Mouse (Mus musculus): ENCODE results near the gene Dnajc19. TPM values are rescaled to one million over a fixed set of nuclear protein-coding genes. Genes with fewer than 3 reads are reported as not detected.
"Not testable (repeated sequence)": the region's sequence is repeated elsewhere in the genome, so short reads cannot be mapped to it uniquely, and the experiment has no call there.

The Dnajc19 gene
- polyA plus RNA-seq, 1 experiment from 2014 or later: 145 TPM

DNA sequence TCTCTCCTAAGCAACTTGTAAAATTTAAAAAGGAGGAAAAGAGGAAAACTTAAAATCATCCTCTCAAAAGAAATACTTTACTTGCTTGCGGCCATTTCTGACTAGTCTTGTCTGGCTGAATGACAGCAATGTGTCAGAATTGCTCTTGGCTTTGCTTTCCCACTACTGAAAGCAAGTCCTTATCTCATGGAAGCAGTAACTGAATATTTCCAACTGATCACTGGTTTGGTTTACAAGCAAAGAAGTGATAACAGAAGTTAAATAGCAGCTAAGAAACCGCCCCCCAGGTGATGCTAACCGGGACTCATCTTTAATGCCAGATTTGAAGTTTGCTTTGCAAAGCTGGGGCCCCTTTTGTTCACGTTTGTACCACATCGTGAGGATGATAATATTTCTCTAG, 2.5 kb upstream of the Dnajc19 start:
- Histone ChIP-seq H3K27ac (no peak overlapping the region), H3K4me3 (replicated peaks) (no peak overlapping the region), H3K4me1 (replicated peaks) (peaks cover 11% of the 10 kb centered on the region), H3K9ac (replicated peaks) (no peak overlapping the region), H3K27me3 (no peaks in the 10 kb centered on the region), H3K4me2 (no peak overlapping the region), H3K36me3 (0 out of 2 replicates have a peak, but pooled peaks cover 4% of the 10 kb centered on the region), H3K9me3 (no peaks in the 10 kb centered on the region)
- WGBS: 71% methylated on average over 5 of the region's 5 CpGs
- ATAC-seq (ENCODE audit: insufficient number of reproducible peaks, insufficient read depth, low FRiP score, low TSS enrichment, low read depth): no peak

DNA sequence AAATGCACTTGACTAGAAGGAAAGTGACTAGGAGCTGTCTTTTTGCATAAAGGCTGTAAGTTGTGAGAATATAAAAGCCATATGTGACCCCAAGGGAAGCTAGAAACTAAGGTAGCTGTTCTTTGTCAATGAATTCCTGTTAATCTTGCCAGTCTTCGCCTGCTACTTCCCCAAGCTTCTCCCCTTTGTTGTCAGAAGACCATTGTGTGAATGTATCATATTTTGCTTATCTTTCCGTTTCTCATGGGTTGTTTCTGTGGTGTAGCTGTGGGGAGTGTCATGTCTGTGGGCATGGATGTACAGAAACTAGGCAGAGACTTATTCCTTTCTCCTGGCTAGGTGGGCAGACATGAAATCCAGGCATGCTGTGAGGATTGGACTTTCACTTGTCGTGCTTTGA, 808 bp upstream of the Dnajc19 start:
- WGBS: 89% methylated on average over 3 of the region's 3 CpGs
- H3K27ac ChIP-seq: no peak overlapping the region
- no peaks in the 10 kb centered on the region for H3K27me3 ChIP-seq
- H3K9ac ChIP-seq (replicated peaks): no peak overlapping the region
- H3K4me2 ChIP-seq: peak overlapping the region; percentile 64
- peak overlapping the region; percentile 76; the same call in 1 of the 2 replicates for H3K4me3 ChIP-seq (replicated peaks)
- H3K4me1 ChIP-seq (replicated peaks): peaks cover 11% of the 10 kb centered on the region
- 0 out of 2 replicates have a peak, but pooled peaks cover 9% of the 10 kb centered on the region for H3K36me3 ChIP-seq
- no peak for ATAC-seq (ENCODE audit: insufficient number of reproducible peaks, insufficient read depth, low FRiP score, low TSS enrichment, low read depth)
- no peaks in the 10 kb centered on the region for H3K9me3 ChIP-seq

DNA sequence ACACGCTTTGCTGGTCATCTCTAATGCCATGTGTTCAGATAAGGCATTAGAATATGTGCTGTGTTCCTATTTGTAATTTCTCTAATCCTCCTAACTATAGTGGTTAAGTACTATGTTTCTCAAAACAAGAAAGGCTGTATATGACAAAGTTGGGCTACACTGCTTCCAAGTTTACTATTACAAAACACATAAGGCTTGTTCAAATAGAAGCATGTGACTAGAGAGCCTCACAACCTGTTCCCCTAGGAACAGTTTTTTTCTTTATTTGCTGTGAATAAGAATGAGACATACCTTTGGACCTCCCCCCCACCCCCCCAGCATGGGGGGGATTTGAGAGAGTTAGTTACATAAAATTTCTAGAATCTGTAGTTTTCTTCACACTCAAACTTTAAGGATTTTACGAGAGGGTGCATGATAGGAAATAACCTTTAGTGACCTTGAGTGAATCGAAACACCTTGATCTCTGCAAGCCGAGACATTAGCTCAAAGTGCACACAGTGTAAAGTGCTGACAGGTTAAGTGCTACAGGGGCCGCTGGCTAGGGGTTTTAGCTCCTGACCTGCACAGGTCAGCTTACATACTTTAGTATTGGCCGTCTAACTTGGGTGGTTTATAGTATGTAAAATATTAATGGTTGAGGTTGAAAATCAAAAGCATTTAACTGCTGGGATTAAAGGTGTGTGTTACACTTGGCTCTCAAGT, 4.9 kb downstream of the Dnajc19 start:
- no peak overlapping the region for H3K27ac ChIP-seq
- H3K27me3 ChIP-seq: no peaks in the 10 kb centered on the region
- H3K4me3 ChIP-seq (replicated peaks): no peak overlapping the region
- H3K9ac ChIP-seq (replicated peaks): no peak overlapping the region
- no peak for ATAC-seq (ENCODE audit: insufficient number of reproducible peaks, insufficient read depth, low FRiP score, low TSS enrichment, low read depth)
- no peaks in the 10 kb centered on the region for H3K9me3 ChIP-seq
- no peak overlapping the region for H3K4me2 ChIP-seq
- WGBS: 66% methylated on average over 6 of the region's 6 CpGs
- H3K4me1 ChIP-seq (replicated peaks): peaks cover 11% of the 10 kb centered on the region
- H3K36me3 ChIP-seq: peaks cover 55% of the 10 kb centered on the region

DNA sequence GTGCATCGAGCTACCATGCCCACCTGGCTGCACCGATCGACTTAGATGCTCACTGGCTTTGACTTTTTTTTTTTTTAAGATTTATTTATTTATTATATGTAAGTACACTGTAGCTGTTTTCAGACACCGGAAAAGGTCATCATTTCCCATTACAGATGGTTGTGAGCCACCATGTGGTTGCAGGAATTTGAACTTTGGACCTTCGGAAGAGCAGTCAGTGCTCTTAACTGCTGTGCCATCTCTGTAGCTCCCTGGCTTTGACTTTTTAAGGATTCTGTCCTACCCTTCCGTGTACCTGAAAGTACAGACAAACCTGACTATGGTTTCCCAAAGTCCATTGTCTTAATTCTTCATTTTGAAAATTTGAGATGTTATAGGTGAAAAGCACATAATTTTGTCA, 8.4 kb downstream of the Dnajc19 start:
- no peak overlapping the region for H3K4me3 ChIP-seq (replicated peaks)
- H3K4me2 ChIP-seq: no peak overlapping the region
- H3K4me1 ChIP-seq (replicated peaks): no peaks in the 10 kb centered on the region
- no peak overlapping the region for H3K9ac ChIP-seq (replicated peaks)
- WGBS: 95% methylated on average over 6 of the region's 6 CpGs
- no peak for ATAC-seq (ENCODE audit: insufficient number of reproducible peaks, insufficient read depth, low FRiP score, low TSS enrichment, low read depth)
- no peaks in the 10 kb centered on the region for H3K27me3 ChIP-seq
- H3K27ac ChIP-seq: no peak overlapping the region
- no peaks in the 10 kb centered on the region for H3K9me3 ChIP-seq
- H3K36me3 ChIP-seq: peaks cover 65% of the 10 kb centered on the region

GRCm38 (mm10) chr3:34068943-34069342, 12.2 kb downstream of the Dnajc19 start:
- 94% methylated on average over 7 of the region's 7 CpGs for WGBS
- H3K4me1 ChIP-seq (replicated peaks); H3K27ac ChIP-seq; H3K9me3 ChIP-seq; H3K27me3 ChIP-seq; ATAC-seq (ENCODE audit: insufficient number of reproducible peaks, insufficient read depth, low FRiP score, low TSS enrichment, low read depth); H3K9ac ChIP-seq (replicated peaks); H3K4me2 ChIP-seq; H3K4me3 ChIP-seq (replicated peaks): not testable (repeated sequence)
- H3K36me3 ChIP-seq: peaks cover 53% of the 10 kb centered on the region

DNA sequence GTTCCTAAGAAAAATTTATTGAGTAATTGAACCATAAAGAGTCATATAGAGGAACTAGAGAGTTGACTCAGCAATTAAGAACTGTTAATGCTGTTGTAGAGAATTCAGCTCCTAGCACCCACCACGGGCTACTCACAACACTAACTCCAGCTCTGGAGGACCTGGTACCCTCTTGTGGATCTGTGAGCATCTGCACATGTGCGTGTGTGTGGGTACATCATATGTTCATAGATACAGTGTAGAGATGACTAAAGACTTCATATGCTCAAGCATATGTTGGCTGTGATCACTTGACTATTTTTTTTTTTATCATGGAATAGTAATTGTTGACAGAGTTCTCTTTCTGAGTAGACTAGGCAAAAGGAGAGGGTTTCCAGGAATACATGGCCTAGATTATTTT, 18.8 kb downstream of the Dnajc19 start:
- Histone ChIP-seq H3K4me3 (replicated peaks) (no peak overlapping the region), H3K9me3 (no peaks in the 10 kb centered on the region), H3K27ac (no peak overlapping the region), H3K4me2 (no peak overlapping the region), H3K4me1 (replicated peaks) (no peaks in the 10 kb centered on the region), H3K9ac (replicated peaks) (no peak overlapping the region), H3K36me3 (peaks cover 52% of the 10 kb centered on the region), H3K27me3 (no peaks in the 10 kb centered on the region)
- 93% methylated on average over 2 of the region's 2 CpGs for WGBS
- no peak for ATAC-seq (ENCODE audit: insufficient number of reproducible peaks, insufficient read depth, low FRiP score, low TSS enrichment, low read depth)

- Histone ChIP-seq H3K4me1 (replicated peaks) (no peaks in the 10 kb centered on the region), H3K9ac (replicated peaks) (no peak overlapping the region), H3K27me3 (no peaks in the 10 kb centered on the region), H3K36me3 (peaks cover 34% of the 10 kb centered on the region), H3K27ac (no peak overlapping the region), H3K4me2 (no peak overlapping the region), H3K4me3 (replicated peaks) (no peak overlapping the region), H3K9me3 (no peaks in the 10 kb centered on the region)
- WGBS: 89% methylated on average over 4 of the region's 4 CpGs
- no peak for ATAC-seq (ENCODE audit: insufficient number of reproducible peaks, insufficient read depth, low FRiP score, low TSS enrichment, low read depth)
Measured at GRCm38 (mm10) chr3:34041990-34042389, 39.1 kb downstream of the Dnajc19 start.

GRCm38 (mm10) chr3:34035706-34036105, 45.4 kb downstream of the Dnajc19 start:
- Histone ChIP-seq H3K27me3 (no peaks in the 10 kb centered on the region), H3K9ac (replicated peaks) (no peak overlapping the region), H3K9me3 (no peaks in the 10 kb centered on the region), H3K36me3 (no peaks in the 10 kb centered on the region), H3K4me3 (replicated peaks) (no peak overlapping the region), H3K4me1 (replicated peaks) (no peaks in the 10 kb centered on the region), H3K4me2 (no peak overlapping the region), H3K27ac (no peak overlapping the region)
- no peak for ATAC-seq (ENCODE audit: insufficient number of reproducible peaks, insufficient read depth, low FRiP score, low TSS enrichment, low read depth)
- WGBS: 85% methylated on average over 3 of the region's 3 CpGs

GRCm38 (mm10) chr3:34034803-34035202, 46.3 kb downstream of the Dnajc19 start:
- WGBS: 98% methylated on average over 1 of the region's 1 CpGs
- Histone ChIP-seq H3K4me3 (replicated peaks) (no peak overlapping the region), H3K4me2 (no peak overlapping the region), H3K9ac (replicated peaks) (no peak overlapping the region), H3K9me3 (no peaks in the 10 kb centered on the region), H3K27me3 (no peaks in the 10 kb centered on the region), H3K4me1 (replicated peaks) (no peaks in the 10 kb centered on the region), H3K36me3 (no peaks in the 10 kb centered on the region), H3K27ac (no peak overlapping the region)
- ATAC-seq (ENCODE audit: insufficient number of reproducible peaks, insufficient read depth, low FRiP score, low TSS enrichment, low read depth): no peak

- Histone ChIP-seq H3K9ac (replicated peaks) (no peak overlapping the region), H3K4me1 (replicated peaks) (no peaks in the 10 kb centered on the region), H3K4me2 (no peak overlapping the region), H3K9me3 (no peaks in the 10 kb centered on the region), H3K36me3 (no peaks in the 10 kb centered on the region), H3K27me3 (no peaks in the 10 kb centered on the region), H3K27ac (no peak overlapping the region), H3K4me3 (replicated peaks) (no peak overlapping the region)
- ATAC-seq (ENCODE audit: insufficient number of reproducible peaks, insufficient read depth, low FRiP score, low TSS enrichment, low read depth): no peak
- 77% methylated on average over 3 of the region's 3 CpGs for WGBS
Measured at GRCm38 (mm10) chr3:34033720-34034364, 47.3 kb downstream of the Dnajc19 start.

- 94% methylated on average over 3 of the region's 3 CpGs for WGBS
- Histone ChIP-seq H3K36me3 (no peaks in the 10 kb centered on the region), H3K9ac (replicated peaks) (no peak overlapping the region), H3K4me2 (no peak overlapping the region), H3K4me1 (replicated peaks) (no peaks in the 10 kb centered on the region), H3K27me3 (no peaks in the 10 kb centered on the region), H3K27ac (no peak overlapping the region), H3K9me3 (no peaks in the 10 kb centered on the region), H3K4me3 (replicated peaks) (no peak overlapping the region)
- ATAC-seq (ENCODE audit: insufficient number of reproducible peaks, insufficient read depth, low FRiP score, low TSS enrichment, low read depth): no peak
Measured at GRCm38 (mm10) chr3:34030601-34031000, 50.5 kb downstream of the Dnajc19 start.

DNA sequence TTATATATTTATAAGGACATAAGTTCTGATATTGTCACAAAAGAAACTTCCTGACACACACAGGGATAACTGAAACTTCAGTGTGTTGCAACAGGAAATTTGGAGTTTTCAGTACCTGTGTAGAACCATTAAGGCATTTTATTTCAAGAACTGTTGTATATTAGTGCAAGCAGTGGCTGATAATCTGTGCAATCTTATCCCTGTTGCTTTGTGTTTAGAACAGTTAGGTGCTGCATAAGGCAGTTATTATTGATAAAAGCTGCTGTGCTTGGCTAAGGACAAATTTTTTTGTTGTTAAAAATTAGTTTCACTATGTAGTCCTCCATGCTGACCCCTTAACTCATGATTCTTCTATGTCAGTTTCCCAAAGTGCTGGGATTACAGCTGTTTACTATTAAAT, 52.2 kb downstream of the Dnajc19 start:
- Histone ChIP-seq H3K9me3 (no peaks in the 10 kb centered on the region), H3K9ac (replicated peaks) (no peak overlapping the region), H3K4me3 (replicated peaks) (no peak overlapping the region), H3K4me1 (replicated peaks) (no peaks in the 10 kb centered on the region), H3K36me3 (no peaks in the 10 kb centered on the region), H3K27ac (no peak overlapping the region), H3K27me3 (no peaks in the 10 kb centered on the region), H3K4me2 (no peak overlapping the region)
- ATAC-seq (ENCODE audit: insufficient number of reproducible peaks, insufficient read depth, low FRiP score, low TSS enrichment, low read depth): no peak
